Mouse (Mus musculus) heart, adult 18-20 months (tissue): ENCODE results near the gene Cdk6. TPM values are rescaled to one million over a fixed set of nuclear protein-coding genes. Genes with fewer than 3 reads are reported as not detected.
"Not testable (repeated sequence)": the region's sequence is repeated elsewhere in the genome, so short reads cannot be mapped to it uniquely, and the experiment has no call there.

ENCODE experiments used
- DNase-seq, 2 experiments: peaks; one replicate each; pipeline ENCODE4 v3.0.0; 2021 to 2022; ENCODE audit warnings: mixed read lengths in 1 of 2
- long read RNA-seq, 2 experiments: library from polyadenylated mRNA; stranded (forward); transcript quantifications; one replicate each; pipeline ENCODE4 v2.0.0; 2021
- total RNA-seq, 2 experiments: library from RNA; stranded (reverse); gene quantifications; 2 replicates each; pipeline ENCODE4 v1.2.3; 2021

Gene Cdk6
- 1 to 10 TPM; 7.3 to 8.5 TPM for total RNA-seq
- long read RNA-seq, experiment 1, partial matches to known transcripts: 0 of 3 reads
- long read RNA-seq, experiment 1, other reads (novel, unspliced or antisense): 3 of 3 reads
- long read RNA-seq, experiment 2: 0 reads

GRCm38 (mm10) chr5:3341111-3341911 is at the start of gene Cdk6:
TSS of gene Cdk6 (plus strand) at chr5:3341485.
- peak; percentile 52 to 71 for DNase-seq

DNA sequence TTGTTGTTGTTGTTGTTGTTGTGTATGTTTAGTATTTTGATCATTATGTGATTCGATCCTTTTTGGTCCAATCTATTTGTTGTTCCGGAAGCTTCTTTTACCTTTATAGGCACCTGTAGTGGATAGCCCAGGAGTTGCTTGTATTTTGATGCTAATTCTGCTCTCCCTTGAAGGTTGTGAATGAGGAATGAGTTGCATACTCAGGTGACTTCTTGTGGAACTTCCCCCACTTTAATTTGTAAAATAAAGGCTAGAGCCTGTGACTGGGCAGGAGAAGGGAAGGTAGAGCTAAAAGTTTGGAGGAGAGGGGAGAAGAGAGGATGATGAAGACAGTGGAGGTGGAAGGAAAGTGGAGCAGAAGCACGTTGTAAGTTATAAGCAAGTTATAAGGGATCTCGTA is 47.6 kb upstream of the Cdk6 start:
- DNase-seq: no peak

GRCm38 (mm10) chr5:3300801-3301457 is 40.4 kb upstream of the Cdk6 start:
- DNase-seq: peak; percentile 4 to 28

DNA sequence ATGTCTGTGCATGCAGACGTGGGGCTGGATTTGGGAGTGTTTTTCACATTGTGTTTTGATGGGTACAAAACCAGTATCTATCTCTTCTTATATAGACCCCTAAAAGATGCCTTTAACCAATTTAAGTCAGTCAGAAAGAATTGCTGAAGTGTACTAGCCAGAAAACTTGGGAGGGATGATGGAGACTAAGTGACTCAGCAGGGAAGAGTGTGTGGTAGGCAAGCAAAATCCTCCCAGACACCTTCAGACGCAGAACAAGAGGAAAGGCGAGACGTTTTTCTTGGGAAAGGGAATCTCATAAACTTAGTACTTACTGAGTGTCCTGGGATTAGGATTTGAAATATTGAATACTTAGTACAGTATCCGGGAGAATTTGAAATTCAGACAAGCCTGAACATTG is 39.8 kb upstream of the Cdk6 start:
- DNase-seq: no peak

DNA sequence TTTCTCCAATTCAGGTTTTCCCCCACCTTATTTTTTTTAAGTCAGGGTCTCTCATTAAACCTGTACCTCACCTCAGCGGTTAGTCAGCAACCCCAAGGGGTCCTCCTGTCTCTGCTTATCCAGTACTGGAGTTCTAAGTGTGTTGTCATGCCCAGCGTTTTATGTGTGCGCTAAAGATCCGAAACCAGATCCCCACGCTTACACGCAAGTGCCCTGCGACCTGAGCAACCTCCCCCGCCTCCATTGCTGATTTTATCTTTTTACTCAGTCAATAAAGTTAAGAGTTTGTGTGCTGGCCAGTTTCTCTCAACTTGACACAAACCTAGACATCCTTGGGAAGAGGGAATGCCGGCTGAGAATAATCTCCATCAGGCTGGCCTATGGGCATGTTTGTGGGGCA is 37.4 kb upstream of the Cdk6 start:
- DNase-seq: no peak

DNA sequence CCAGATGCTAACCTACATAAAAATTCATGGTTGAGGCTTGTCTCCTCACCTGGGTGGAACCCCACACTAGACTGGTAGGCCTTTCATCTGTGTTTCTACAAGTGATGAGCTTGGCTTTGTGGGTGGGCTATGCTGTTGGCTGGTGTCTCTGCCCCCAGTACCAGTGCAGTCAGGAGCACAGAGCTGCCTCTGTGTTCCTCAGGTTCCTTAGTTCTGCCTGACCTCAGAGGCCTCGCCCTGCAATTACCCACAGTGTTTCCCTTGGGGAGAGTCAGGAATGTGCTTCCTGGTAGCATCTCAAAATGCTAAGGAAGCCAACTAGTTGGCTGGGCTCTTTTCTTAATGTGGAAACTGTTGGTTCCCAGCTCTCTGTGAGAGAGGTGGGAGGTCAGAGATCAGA is 35.1 kb upstream of the Cdk6 start:
- no peak for DNase-seq

- no peak for DNase-seq
These were observed 32.2 kb upstream of the Cdk6 start for GRCm38 (mm10) chr5:3309122-3309521.

DNA sequence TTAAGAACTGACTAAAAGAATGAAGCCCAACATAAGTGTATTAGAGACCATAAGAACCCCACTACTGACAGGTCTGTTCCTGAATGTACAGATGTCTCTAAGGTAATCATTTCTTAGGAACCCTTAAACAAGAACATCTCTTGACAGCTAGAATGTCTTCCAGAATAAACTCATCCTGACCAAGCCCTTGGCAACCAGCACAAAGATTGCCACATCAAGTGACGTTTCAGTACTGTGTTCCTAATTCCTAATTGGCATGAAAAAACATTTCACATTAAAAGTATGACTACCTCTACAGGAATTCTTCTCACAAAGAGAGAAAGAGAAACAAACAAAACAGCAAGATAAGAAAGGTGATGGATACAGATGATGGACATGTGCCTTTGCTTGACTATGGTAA is 31.7 kb upstream of the Cdk6 start:
- DNase-seq: peak in 1 of 2 experiments; percentile 4

GRCm38 (mm10) chr5:3311156-3311555 is 30.1 kb upstream of the Cdk6 start:
- not testable (repeated sequence) for DNase-seq

GRCm38 (mm10) chr5:3317724-3318123 is 23.6 kb upstream of the Cdk6 start:
- not testable (repeated sequence) for DNase-seq

- DNase-seq: no peak
These were observed 21.1 kb upstream of the Cdk6 start for GRCm38 (mm10) chr5:3320225-3320624.

DNA sequence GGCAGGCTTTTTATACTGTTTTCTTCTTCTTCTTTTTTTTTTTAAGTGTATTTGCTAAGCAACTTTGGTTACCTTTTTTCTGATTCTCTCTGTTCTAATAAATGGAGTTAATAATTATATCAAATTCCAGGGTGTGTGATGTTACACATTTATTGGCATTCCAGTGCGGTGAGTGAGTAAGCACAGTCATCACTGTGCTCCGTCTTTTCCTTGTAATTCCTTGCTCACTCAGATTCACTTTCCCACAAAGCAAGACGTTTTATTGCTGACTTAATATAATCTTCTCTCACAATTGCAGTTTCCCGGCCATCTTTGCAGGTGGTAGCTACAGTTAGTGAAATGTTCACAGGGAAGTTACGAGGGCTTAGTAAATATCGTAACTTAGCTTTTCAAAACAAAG is 19.2 kb upstream of the Cdk6 start:
- no peak for DNase-seq

- DNase-seq: no peak
These were observed 17.2 kb upstream of the Cdk6 start for GRCm38 (mm10) chr5:3324116-3324515.

DNA sequence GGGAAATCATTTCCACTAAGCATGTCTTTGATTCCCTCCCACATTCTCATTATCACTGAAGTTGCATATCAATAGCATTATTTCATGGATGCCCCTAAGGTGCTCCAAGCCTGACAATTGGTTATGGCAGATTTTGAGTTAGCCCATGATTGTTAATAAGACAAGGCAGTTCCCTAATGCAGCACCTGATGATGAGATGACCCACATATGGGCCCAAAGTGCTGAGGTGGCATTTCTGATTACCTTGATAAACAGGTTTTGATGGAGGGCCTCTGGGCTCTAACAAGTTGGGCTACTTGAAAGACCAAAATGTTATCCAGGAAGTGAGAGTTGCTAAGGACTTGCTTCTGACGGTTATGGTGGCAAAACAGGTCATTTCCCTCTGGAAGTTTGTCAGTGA is 11.9 kb upstream of the Cdk6 start:
- DNase-seq: no peak

DNA sequence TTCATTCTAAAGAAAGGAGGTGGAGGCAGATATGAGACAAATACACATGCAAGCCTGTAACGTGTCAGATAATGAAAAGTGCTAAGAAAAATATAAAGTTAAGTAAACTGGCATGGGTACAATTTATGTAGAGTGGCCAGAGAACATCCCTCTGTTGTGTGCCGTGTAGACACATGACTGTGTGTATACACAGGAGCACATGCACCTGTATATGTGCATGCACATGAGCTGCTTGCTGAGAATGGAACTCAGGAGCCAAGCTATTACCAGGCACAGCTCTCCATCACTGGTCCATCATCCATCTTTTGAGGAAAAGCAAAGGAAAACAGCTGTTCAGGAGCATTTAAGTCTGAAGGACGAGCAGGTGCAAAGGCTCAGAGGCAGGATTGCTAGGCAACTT is 10.4 kb upstream of the Cdk6 start:
- DNase-seq: no peak

DNA sequence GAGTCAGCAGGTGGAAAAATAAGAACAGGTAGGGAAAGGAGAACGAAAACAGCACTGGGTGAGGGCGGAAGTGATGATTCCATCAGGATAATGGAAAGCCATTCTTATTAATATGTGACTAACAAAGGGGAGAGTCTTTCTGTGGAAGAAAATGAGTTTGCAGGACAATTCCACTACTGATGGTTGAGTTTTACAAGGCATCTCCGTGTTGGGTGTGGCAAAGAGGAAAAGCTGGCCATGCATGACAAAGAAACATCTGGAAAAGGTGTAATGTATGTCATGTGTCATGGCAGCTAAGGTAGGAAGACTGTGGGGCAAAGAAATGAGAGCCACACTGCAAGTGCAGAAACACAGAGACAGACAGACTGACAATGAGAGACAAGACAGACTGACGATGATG is 8.3 kb upstream of the Cdk6 start:
- DNase-seq: not testable (repeated sequence)

DNA sequence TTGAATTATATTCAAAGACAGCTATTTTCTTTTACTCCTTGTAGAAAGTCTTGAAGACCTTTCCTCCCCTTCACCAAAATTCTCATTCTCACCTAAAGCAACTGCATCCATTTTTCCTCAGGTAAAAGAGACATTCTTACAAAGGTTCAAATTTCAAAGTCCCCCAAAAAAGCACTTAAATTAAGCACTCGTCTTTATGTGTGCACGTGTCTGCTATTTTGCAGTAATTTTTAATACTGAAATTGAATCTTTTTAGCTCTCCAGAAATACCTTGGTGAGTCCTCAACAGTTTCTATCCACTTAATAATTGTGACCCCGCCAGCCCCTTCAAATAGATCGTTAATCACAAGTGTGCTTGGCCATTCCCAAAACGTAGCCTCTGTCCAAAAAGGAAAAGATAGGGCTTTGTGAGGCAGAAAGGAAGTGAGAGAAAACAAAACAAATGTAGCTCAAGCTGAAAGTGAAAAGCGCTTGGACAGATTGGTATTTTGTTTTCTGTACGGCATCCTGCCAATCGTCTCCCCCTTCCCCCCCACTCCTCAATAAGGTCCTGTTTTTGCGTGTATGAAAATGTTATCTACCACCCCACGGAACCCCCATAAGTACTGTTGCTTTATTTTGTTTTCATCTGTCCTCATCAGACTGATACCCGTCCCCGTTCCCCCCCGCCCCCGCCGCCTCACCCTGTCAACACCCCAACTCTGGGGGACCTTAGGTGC is 786 bp upstream of the Cdk6 start:
- peak; percentile 14 to 41 for DNase-seq

- DNase-seq: peak in 1 of 2 experiments; percentile 44
These were observed 866 bp downstream of the Cdk6 start for GRCm38 (mm10) chr5:3341931-3342770.

DNA sequence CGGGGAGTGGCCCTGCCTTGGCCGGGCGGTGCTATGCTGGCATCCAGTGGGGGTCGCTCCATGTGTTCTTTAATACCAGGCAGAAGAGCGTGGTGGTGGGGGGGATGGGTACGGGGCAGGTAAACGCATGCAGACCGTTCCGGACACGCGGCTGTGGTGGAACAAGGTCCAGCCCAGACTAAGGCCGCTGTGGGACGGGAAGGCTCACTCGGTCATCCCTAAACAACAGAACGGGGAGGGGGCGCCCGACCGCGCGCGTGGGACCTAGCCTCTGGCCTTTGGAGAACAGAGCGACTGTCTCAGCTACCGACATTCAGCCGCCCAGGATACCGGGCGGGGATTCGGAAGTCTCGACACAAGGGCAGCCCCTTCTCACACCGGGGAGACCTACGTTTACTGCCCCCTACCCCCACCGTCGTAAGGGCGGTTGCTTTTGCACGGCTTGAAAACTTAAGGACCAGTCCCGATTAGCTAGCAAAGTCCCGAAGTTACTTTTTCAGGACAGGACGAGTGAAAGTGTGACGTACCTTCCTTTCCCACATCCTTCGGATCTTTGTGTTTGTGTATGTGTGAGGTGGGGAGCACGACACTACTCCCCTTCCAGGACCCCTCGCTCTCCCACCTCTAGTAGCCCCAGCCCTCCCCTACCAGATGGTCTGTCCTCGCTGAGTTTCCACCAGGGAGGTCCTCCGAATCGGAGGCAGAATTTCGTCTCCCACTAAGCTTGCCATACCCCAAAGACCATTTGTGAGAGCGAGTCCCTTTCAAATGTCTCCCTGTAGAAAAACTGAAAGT is 1.7 kb downstream of the Cdk6 start:
- peak; percentile 31 to 67 for DNase-seq

DNA sequence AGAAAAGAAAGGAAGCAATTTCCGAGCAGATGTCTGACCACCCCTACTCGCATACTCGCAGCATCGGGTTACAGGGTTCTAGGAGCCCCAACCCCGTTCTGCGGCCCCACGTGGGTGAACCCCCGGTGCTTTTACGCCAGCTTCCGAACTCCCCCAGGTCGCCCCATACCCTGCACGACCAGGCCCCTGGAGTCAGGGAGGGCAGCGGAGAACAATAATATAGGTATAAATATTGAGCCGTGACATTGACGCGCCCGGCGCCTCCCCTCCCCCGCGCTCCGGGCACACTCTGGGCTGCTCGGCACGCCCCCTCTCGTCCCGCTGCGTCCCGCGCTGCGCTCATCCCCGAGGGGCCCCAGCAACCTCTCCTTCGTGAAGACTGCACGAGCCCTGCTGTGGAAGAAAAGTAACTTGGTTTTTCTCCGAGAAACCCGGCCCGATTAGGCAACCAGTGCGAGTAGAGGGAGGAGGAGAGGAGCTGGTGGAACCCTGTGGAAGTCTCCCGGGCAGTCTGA is 2.3 kb downstream of the Cdk6 start:
- DNase-seq: peak; percentile 75 to 82
